Mouse (Mus musculus): ENCODE data around the gene Wfdc18. TPM values are rescaled to one million over a fixed set of nuclear protein-coding genes. Genes with fewer than 3 reads are reported as not detected.

Gene Wfdc18
- 1.9 and 2.0 TPM in 2 replicates for polyA plus RNA-seq (2016; fragmentation: Nextera tagmentation; extraction: Ambion mirVana)

DNA sequence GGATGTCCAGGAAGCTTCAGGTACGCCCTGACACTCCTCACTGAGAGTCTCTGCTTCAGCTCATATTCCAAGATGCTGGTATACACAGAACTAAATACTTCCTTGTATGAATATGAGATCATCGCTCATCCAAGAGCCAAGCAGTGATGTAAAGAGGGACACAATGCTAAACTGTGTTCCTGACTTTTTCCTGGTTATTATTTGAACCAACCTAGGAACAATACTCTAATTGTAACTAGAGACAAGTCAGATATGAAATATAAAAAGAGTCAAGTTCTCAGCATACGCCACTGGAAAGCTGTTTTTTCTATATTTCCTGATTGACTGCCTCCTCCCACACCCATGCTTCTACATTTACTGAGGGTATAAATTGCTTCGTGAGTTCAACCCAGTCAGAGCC lies at the start of gene Wfdc18:
Gene Wfdc18 (plus strand): TSS at position 301 of the 400 bp plus-strand sequence.
- no peaks in the 10 kb centered on the region for H3K9me3 ChIP-seq (replicated peaks)
- ATAC-seq (ENCODE audit: insufficient number of reproducible peaks, low FRiP score), result no peak

DNA sequence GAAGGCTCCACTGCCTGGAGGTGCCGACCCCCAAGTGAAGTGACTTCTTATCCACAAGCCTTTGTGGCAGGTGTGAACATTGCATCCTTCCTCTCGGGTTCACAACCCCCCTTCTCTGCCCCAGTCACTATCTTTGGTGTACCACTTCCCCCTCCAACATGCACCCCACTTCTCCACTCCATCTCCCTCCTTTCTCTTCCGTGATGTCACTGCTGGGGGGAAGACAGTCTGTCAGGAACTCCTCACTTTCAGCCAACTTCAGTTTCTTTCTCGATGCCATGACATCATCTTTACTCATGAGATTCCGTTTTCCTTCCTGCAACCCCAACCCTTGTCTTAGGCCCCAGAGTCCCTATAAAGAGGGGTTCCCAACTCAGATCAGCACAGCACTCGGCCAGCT lies 46.6 kb upstream of the Wfdc18 start, which contains the start of gene Ccl4:
Gene Ccl4 (plus strand): TSS at position 381 of the 400 bp plus-strand sequence.
- Histone ChIP-seq H3K9me3 (replicated peaks) (no peaks in the 10 kb centered on the region), H3K36me3 (no peaks in the 10 kb centered on the region), H3K4me1 (replicated peaks) (no peaks in the 10 kb centered on the region), H3K4me2 (no peak within 1 kb of the TSS), H3K9ac (no peak within 1 kb of the TSS), H3K27ac (ENCODE audit: poor library complexity, severe bottlenecking) (no peak within 1 kb of the TSS), H3K27me3 (replicated peaks) (no peaks in the 10 kb centered on the region), H3K4me3 (no peak within 1 kb of the TSS)
- WGBS, result 61% methylated on average over 6 of the region's 6 CpGs
- ATAC-seq (ENCODE audit: insufficient number of reproducible peaks, low FRiP score), result no peak

More for the DNA sequence above, at the start of gene Wfdc18:
- H3K4me3 ChIP-seq, result no peak within 1 kb of the TSS
- WGBS, result 70% methylated on average over 4 of the region's 4 CpGs
- H3K4me2 ChIP-seq, result no peak within 1 kb of the TSS
- H3K36me3 ChIP-seq, result no peaks in the 10 kb centered on the region
- no peaks in the 10 kb centered on the region; the same call in 1 of the 2 replicates for H3K27me3 ChIP-seq (replicated peaks)
- no peaks in the 10 kb centered on the region for H3K4me1 ChIP-seq (replicated peaks)
- no peak within 1 kb of the TSS for H3K9ac ChIP-seq
- no peak within 1 kb of the TSS for H3K27ac ChIP-seq (ENCODE audit: poor library complexity, severe bottlenecking)

DNA sequence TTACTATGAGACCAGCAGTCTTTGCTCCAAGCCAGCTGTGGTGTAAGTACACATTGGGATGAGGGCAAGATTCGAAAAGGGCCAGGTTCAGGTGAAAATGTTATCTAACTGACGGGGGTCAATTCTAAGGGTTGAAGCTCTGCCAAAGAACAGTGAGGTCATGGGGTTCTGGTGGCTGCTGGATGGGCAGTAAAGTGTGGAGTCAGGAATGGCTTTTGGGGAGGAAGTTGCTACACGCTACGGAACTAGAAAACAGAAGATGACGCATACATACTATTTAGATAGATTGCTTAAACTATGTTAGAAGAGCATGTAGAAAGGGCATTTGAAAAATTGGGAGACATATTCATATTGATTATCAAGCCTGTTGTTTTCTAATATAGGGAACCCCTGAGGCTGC lies 45.3 kb upstream of the Wfdc18 start:
- 69% methylated on average over 5 of the region's 5 CpGs for WGBS
- Histone ChIP-seq H3K4me2 (no peak overlapping the region), H3K27me3 (replicated peaks) (no peaks in the 10 kb centered on the region), H3K27ac (ENCODE audit: poor library complexity, severe bottlenecking) (no peak overlapping the region), H3K36me3 (no peaks in the 10 kb centered on the region), H3K4me3 (no peak overlapping the region), H3K9me3 (replicated peaks) (no peaks in the 10 kb centered on the region), H3K4me1 (replicated peaks) (no peaks in the 10 kb centered on the region), H3K9ac (no peak overlapping the region)
- no peak for ATAC-seq (ENCODE audit: insufficient number of reproducible peaks, low FRiP score)

DNA sequence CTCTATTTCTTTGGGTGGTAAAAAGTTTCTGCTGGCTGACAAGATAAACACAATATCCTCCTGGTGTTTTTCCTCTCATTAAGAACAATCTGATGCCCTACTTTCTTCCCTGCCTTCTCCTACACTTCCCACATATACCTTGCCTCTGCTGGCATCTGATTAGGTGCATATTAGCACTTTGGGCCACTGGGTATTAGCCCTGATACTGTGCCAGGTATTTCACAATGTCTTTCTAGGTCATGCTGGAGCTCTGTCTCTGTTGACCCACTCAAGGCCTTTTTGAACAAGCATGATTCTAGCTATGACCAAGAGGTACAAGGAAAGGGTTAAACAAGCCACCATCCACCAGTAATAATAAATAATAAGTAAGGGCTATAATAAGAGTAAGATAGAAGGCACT lies 37.1 kb upstream of the Wfdc18 start:
- Histone ChIP-seq H3K4me2 (no peak overlapping the region), H3K4me3 (no peak overlapping the region), H3K9ac (no peak overlapping the region), H3K4me1 (replicated peaks) (no peaks in the 10 kb centered on the region), H3K27ac (ENCODE audit: poor library complexity, severe bottlenecking) (no peak overlapping the region), H3K9me3 (replicated peaks) (no peaks in the 10 kb centered on the region), H3K36me3 (no peaks in the 10 kb centered on the region), H3K27me3 (replicated peaks) (0 out of 2 replicates have a peak, but pooled peaks cover 7% of the 10 kb centered on the region)
- no peak for ATAC-seq (ENCODE audit: insufficient number of reproducible peaks, low FRiP score)

DNA sequence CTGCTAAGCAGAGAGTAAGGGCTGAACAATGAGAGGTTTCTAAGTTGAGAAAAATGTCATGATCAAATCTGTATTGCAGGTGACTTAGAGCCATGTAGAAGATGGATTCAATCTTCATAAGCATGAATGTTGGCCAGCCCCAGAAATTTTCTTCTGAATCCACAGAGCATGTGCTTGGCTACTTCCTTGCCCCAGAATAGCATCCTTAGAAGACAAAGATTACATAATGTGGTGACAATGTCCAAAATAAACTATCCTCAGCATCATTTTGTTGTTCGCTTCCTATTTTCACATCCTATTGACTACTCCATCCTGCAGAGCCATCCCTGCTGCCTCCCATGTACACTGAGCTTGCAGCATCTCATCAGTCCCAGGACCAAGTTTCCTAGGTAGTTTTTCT lies 33.1 kb upstream of the Wfdc18 start:
- no peaks in the 10 kb centered on the region for H3K4me1 ChIP-seq (replicated peaks)
- no peaks in the 10 kb centered on the region for H3K36me3 ChIP-seq
- H3K27me3 ChIP-seq (replicated peaks), result 0 out of 2 replicates have a peak, but pooled peaks cover 7% of the 10 kb centered on the region
- WGBS, result 72% methylated on average over 1 of the region's 1 CpGs
- no peak overlapping the region for H3K4me2 ChIP-seq
- H3K4me3 ChIP-seq, result no peak overlapping the region
- H3K9ac ChIP-seq, result no peak overlapping the region
- ATAC-seq (ENCODE audit: insufficient number of reproducible peaks, low FRiP score), result no peak
- H3K27ac ChIP-seq (ENCODE audit: poor library complexity, severe bottlenecking), result no peak overlapping the region
- no peaks in the 10 kb centered on the region for H3K9me3 ChIP-seq (replicated peaks)

DNA sequence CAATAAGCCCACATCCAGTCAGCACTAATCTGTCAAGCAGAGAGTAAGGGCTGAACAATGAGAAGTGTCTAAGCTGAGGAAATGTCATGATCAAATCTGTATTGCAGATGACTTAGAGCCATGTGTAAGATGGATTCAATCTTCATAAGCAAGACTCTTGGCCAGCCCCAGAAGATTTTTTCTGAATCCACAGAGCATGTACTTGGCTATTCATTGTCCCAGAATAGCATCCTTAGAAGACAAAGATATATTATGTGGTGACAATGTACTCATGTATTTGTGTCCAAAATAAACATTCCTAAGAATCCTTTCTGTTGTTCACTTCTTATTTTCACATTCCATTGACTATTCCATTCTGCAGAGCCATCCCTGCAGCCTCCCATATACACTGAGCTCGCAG lies 18.9 kb upstream of the Wfdc18 start:
- WGBS, result 82% methylated on average over 1 of the region's 1 CpGs
- ATAC-seq (ENCODE audit: insufficient number of reproducible peaks, low FRiP score), result no peak

DNA sequence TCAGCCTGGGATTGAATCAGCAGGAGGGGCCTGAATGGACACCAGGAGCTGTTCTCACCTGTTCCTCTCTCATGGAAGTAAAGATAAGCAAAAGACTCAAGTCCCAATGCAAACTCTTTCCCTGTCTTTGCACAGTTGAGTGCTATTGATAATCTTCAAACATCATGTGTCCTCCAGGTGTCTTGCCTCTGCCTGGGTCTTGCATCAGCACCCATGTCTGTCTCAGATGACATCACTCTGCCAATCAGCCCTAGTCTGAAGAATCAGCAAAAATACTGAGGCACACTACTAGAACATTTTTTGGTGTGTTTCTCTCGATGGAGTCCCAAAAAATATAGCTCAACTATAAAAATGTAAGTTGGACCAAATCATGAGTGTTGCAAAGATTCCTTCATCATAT lies 16.8 kb upstream of the Wfdc18 start:
- no peak overlapping the region for H3K27ac ChIP-seq (ENCODE audit: poor library complexity, severe bottlenecking)
- no peak overlapping the region for H3K4me2 ChIP-seq
- H3K4me3 ChIP-seq, result no peak overlapping the region
- no peak for ATAC-seq (ENCODE audit: insufficient number of reproducible peaks, low FRiP score)
- H3K9ac ChIP-seq, result no peak overlapping the region
- 48% methylated on average over 1 of the region's 1 CpGs for WGBS
- no peaks in the 10 kb centered on the region for H3K36me3 ChIP-seq
- no peaks in the 10 kb centered on the region for H3K4me1 ChIP-seq (replicated peaks)
- H3K9me3 ChIP-seq (replicated peaks), result no peaks in the 10 kb centered on the region
- 0 out of 2 replicates have a peak, but pooled peaks cover 11% of the 10 kb centered on the region for H3K27me3 ChIP-seq (replicated peaks)

More for the DNA sequence above, 18.9 kb upstream of the Wfdc18 start:
- H3K9ac ChIP-seq, result no peak overlapping the region
- no peaks in the 10 kb centered on the region for H3K36me3 ChIP-seq
- no peaks in the 10 kb centered on the region for H3K9me3 ChIP-seq (replicated peaks)
- H3K27me3 ChIP-seq (replicated peaks), result 0 out of 2 replicates have a peak, but pooled peaks cover 6% of the 10 kb centered on the region
- no peak overlapping the region for H3K27ac ChIP-seq (ENCODE audit: poor library complexity, severe bottlenecking)
- H3K4me2 ChIP-seq, result no peak overlapping the region
- no peaks in the 10 kb centered on the region for H3K4me1 ChIP-seq (replicated peaks)
- no peak overlapping the region for H3K4me3 ChIP-seq

DNA sequence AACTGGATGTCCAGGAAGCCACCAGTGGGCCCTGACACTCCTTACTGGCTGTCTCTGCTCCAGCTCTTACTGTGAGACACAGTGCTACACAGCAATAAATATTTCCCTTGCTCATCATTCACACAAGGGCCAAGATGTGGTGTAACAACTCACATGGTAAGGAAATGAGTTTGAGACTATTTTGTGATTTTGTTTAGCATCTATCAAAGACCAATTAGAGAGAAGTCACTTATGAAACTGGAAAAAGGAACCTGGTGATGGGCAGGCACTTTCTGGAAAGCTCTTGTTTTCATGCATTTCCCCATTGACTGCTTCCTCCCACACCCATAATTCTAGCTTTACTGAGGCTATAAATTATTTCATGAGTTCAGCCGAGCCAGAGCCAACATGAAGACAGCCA lies 5.1 kb upstream of the Wfdc18 start, which contains the start of gene Wfdc17:
Gene Wfdc17 (plus strand): TSS at position 287 of the 400 bp plus-strand sequence.
- no peak within 1 kb of the TSS for H3K27ac ChIP-seq (ENCODE audit: poor library complexity, severe bottlenecking)
- H3K9ac ChIP-seq, result no peak within 1 kb of the TSS
- H3K9me3 ChIP-seq (replicated peaks), result no peaks in the 10 kb centered on the region
- H3K4me1 ChIP-seq (replicated peaks), result no peaks in the 10 kb centered on the region
- no peaks in the 10 kb centered on the region; the same call in 1 of the 2 replicates for H3K27me3 ChIP-seq (replicated peaks)
- no peaks in the 10 kb centered on the region for H3K36me3 ChIP-seq
- no peak within 1 kb of the TSS for H3K4me3 ChIP-seq
- 59% methylated on average over 1 of the region's 1 CpGs for WGBS
- no peak within 1 kb of the TSS for H3K4me2 ChIP-seq
- no peak for ATAC-seq (ENCODE audit: insufficient number of reproducible peaks, low FRiP score)

DNA sequence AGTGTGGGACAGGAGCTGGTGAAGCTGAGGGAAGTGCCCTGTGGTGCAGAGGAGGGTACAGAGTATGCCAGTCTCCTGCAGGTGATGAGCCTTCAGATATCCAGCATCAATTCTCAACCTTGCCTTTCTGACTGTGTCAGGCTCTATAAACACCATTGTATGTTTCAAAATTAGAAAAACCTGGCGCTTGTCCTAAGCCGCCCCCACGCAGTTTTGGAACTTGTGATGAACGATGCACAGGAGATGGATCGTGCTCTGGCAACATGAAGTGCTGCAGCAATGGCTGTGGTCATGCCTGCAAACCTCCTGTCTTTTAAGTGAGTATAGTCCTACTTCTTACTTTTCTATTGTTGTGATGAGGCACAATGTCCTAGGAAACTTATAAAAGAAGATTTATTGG lies 868 bp downstream of the Wfdc18 start:
- no peaks in the 10 kb centered on the region for H3K4me1 ChIP-seq (replicated peaks)
- ATAC-seq (ENCODE audit: insufficient number of reproducible peaks, low FRiP score), result no peak
- 79% methylated on average over 5 of the region's 5 CpGs for WGBS
- no peaks in the 10 kb centered on the region for H3K9me3 ChIP-seq (replicated peaks)
- H3K4me2 ChIP-seq, result no peak overlapping the region
- no peak overlapping the region for H3K27ac ChIP-seq (ENCODE audit: poor library complexity, severe bottlenecking)
- H3K9ac ChIP-seq, result no peak overlapping the region
- no peaks in the 10 kb centered on the region for H3K36me3 ChIP-seq
- H3K27me3 ChIP-seq (replicated peaks), result no peaks in the 10 kb centered on the region; the same call in 1 of the 2 replicates
- H3K4me3 ChIP-seq, result no peak overlapping the region

DNA sequence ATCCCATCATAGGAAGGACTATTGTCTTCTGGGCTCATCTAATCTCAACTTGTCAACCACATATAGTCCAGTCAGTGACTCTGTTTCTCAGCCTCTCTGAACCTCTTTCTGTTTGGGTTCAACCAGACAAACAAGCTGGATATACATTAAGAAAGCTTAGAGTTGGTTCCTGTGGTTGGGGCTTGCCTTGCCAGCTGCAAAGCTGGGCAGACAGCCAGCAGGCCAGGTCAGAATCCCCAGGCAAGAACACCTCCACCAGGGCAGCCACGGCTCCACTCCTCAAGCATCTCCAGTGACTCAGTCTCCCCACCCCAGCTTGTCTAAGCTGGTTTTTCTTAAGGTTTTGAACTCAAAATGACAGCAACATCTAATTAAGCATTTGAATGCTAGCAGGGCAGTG lies 3.9 kb downstream of the Wfdc18 start:
- Histone ChIP-seq H3K4me2 (no peak overlapping the region), H3K9me3 (replicated peaks) (no peaks in the 10 kb centered on the region), H3K9ac (no peak overlapping the region), H3K4me1 (replicated peaks) (no peaks in the 10 kb centered on the region), H3K27ac (ENCODE audit: poor library complexity, severe bottlenecking) (no peak overlapping the region), H3K27me3 (replicated peaks) (no peaks in the 10 kb centered on the region; the same call in 1 of the 2 replicates), H3K36me3 (no peaks in the 10 kb centered on the region), H3K4me3 (no peak overlapping the region)
- ATAC-seq (ENCODE audit: insufficient number of reproducible peaks, low FRiP score), result no peak
- 89% methylated on average over 1 of the region's 1 CpGs for WGBS

DNA sequence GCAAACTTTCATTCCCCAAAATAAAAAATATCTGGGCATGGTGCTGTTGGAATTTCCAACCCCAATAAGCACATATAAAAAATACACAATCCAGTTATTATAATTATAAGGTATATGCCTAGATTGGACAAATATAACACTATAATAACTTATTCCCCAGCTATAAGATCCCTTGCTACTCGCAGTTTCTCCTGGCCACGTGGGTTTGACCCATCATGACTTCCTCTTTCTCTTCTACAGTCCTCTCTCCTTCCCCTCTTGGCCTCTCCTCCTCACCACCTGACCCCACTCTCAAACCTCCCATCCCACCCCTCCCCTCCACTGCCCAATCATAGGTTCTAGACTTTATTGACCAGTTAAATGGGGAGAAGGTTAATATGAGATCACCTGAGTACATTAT lies 5.1 kb downstream of the Wfdc18 start:
- 74% methylated on average over 2 of the region's 2 CpGs for WGBS

DNA sequence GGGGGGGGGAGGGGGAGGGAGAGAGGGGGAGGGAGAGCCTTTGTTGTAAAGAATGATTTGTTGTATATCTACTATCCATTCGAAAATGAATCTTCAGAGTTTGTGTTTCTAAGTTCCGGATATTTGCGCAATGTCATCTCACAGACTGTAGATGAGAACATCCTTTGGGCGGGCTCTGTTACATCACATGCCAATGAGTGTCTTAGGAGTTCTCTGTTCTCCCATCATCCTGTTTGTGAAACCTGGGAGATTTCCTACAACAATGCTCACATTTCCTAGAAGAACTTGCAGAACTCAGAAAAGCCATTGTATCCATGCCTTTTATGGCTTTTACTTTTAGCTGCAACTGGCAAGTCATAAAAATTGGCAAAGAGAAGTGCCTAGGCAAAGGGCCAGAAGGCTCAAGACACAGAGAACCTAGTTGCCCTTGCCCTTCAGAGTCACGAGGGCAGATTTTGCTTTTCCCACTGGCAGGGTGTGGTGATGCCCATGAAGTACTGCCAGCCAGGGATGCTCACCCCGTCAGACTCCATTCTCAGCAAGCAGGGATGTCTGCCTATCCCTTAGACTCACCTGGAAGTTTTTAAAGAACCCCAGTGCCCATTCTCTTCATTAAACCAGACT lies 8.3 kb downstream of the Wfdc18 start:
- Histone ChIP-seq H3K27ac (ENCODE audit: poor library complexity, severe bottlenecking) (no peak overlapping the region), H3K9ac (no peak overlapping the region), H3K36me3 (no peaks in the 10 kb centered on the region), H3K9me3 (replicated peaks) (no peaks in the 10 kb centered on the region), H3K4me3 (no peak overlapping the region), H3K4me2 (no peak overlapping the region), H3K27me3 (replicated peaks) (no peaks in the 10 kb centered on the region), H3K4me1 (replicated peaks) (no peaks in the 10 kb centered on the region)
- no peak for ATAC-seq (ENCODE audit: insufficient number of reproducible peaks, low FRiP score)
- 81% methylated on average over 6 of the region's 6 CpGs for WGBS

More for the DNA sequence above, 5.1 kb downstream of the Wfdc18 start:
- Histone ChIP-seq H3K9ac (no peak overlapping the region), H3K27ac (ENCODE audit: poor library complexity, severe bottlenecking) (no peak overlapping the region), H3K4me3 (no peak overlapping the region), H3K9me3 (replicated peaks) (no peaks in the 10 kb centered on the region), H3K4me1 (replicated peaks) (no peaks in the 10 kb centered on the region), H3K4me2 (no peak overlapping the region), H3K36me3 (no peaks in the 10 kb centered on the region), H3K27me3 (replicated peaks) (no peaks in the 10 kb centered on the region)
- ATAC-seq (ENCODE audit: insufficient number of reproducible peaks, low FRiP score), result no peak
